Mouse (Mus musculus): Measurements from ENCODE around the gene Rhob.

Gene Rhob

GRCm38 (mm10) chr12:8499871-8500596 is at the start of gene Rhob:
Gene Rhob (minus strand): TSS chr12:8500009.
- peak; percentile 96 to 98 for DNase-seq

- peak; percentile 75 to 79 for DNase-seq
Observed at GRCm38 (mm10) chr12:8547357-8547756, 47.5 kb upstream of the Rhob start.

- DNase-seq: no peak
Observed at GRCm38 (mm10) chr12:8546801-8547200, 47.0 kb upstream of the Rhob start.

- no peak for DNase-seq
Observed at GRCm38 (mm10) chr12:8545066-8545610, 45.3 kb upstream of the Rhob start.

GRCm38 (mm10) chr12:8542371-8542770 is 42.6 kb upstream of the Rhob start:
- DNase-seq: peak; percentile 55 to 57

GRCm38 (mm10) chr12:8539471-8539870 is 39.7 kb upstream of the Rhob start:
- DNase-seq: no peak

- no peak for DNase-seq
Observed at GRCm38 (mm10) chr12:8537291-8537690, 37.5 kb upstream of the Rhob start.

GRCm38 (mm10) chr12:8536221-8536965 is 36.6 kb upstream of the Rhob start:
- peak in 1 of 2 experiments; percentile 20 for DNase-seq

GRCm38 (mm10) chr12:8535596-8535995 is 35.8 kb upstream of the Rhob start:
- DNase-seq: no peak

GRCm38 (mm10) chr12:8534915-8535314 is 35.1 kb upstream of the Rhob start:
- DNase-seq: no peak

GRCm38 (mm10) chr12:8527770-8528169 is 28.0 kb upstream of the Rhob start:
- no peak for DNase-seq

- no peak for DNase-seq
Observed at GRCm38 (mm10) chr12:8527175-8527574, 27.4 kb upstream of the Rhob start.

GRCm38 (mm10) chr12:8524062-8524461 is 24.3 kb upstream of the Rhob start:
- no peak for DNase-seq

- peak in 1 of 2 experiments; percentile 18 for DNase-seq
Observed at GRCm38 (mm10) chr12:8522711-8523110, 22.9 kb upstream of the Rhob start.

- DNase-seq: peak; percentile 75 to 77
Observed at GRCm38 (mm10) chr12:8521375-8522047, 21.7 kb upstream of the Rhob start.

GRCm38 (mm10) chr12:8519431-8520160 is 19.8 kb upstream of the Rhob start:
- peak in 1 of 2 experiments; percentile 20 for DNase-seq

GRCm38 (mm10) chr12:8511037-8511882 is 11.5 kb upstream of the Rhob start:
- DNase-seq: peak; percentile 59 to 65

- DNase-seq: no peak
Observed at GRCm38 (mm10) chr12:8510317-8510988, 10.6 kb upstream of the Rhob start.

GRCm38 (mm10) chr12:8509693-8510092 is 9.9 kb upstream of the Rhob start:
- DNase-seq: no peak

GRCm38 (mm10) chr12:8506954-8507707 is 7.3 kb upstream of the Rhob start:
- DNase-seq: no peak
